Mouse (Mus musculus): ENCODE data around the gene Znrd1as. TPM values are rescaled to one million over a fixed set of nuclear protein-coding genes. Genes with fewer than 3 reads are reported as not detected.

Znrd1as gene
- polyA plus RNA-seq, 1 experiment: 0.85 TPM

DNA sequence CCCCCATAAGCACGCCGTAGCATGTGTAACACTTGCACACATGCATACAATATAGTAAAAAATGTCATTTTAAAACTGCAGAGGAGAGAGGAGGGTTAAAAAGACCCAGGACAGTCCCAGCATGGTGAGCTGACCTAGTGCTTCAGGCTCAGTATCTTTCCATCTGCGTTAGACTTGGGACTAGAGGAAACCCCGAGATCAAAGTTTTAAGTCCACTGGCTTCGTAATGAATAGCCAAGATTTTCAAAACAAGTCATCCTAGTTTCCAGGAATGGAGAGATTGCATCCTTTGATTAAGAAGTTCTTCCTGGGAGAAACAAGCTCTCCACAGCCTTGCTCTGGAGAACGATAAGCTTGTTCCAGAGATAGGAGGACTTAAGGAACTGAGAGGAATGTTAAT lies 49.8 kb downstream of the Znrd1as start:
- peaks cover 21% of the 10 kb centered on the region for H3K4me1 ChIP-seq
- H3K36me3 ChIP-seq (replicated peaks; ENCODE audit: low read length): peaks cover 7% of the 10 kb centered on the region
- peaks cover 18% of the 10 kb centered on the region for H3K27me3 ChIP-seq (replicated peaks)
- TF ChIP-seq GATA1 (IDR thresholded peaks at IDR 0.05; ENCODE audit: borderline replicate concordance, low read length): no peak
- TF ChIP-seq FLI1 (IDR thresholded peaks at IDR 0.05; ENCODE audit: low read length): no peak
- H3K4me3 ChIP-seq (replicated peaks): no peak overlapping the region
- no peaks in the 10 kb centered on the region for H3K9me3 ChIP-seq

DNA sequence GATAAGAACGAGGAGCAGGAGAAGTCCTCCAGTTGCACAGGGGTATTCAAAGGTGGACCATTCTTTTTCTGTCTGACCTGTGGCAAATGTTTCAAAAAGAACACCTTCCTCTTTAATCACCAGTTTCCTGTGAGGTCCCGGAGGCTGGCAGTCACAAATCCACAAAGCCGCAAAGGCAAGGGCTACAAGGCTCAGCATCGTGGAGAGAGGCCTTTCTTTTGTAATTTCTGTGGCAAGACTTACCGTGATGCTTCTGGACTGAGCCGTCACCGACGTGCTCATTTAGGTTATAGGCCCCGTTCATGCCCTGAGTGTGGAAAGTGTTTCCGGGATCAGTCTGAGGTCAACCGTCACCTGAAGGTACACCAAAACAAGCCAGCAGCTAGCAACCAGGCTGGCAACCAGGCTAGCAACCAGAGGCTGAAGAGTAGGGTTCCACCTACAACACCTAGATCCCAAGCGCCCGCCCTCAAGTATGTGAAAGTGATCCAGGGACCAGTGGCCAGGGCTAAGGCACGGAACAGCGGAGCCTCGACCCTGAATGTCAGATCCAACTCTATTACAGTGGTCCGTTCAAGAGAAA lies 51.2 kb downstream of the Znrd1as start:
- no peak for TF ChIP-seq FLI1 (IDR thresholded peaks at IDR 0.05; ENCODE audit: low read length)
- no peak for TF ChIP-seq GATA1 (IDR thresholded peaks at IDR 0.05; ENCODE audit: borderline replicate concordance, low read length)
- no peaks in the 10 kb centered on the region for H3K9me3 ChIP-seq
- no peak overlapping the region for H3K4me3 ChIP-seq (replicated peaks)
- peaks cover 7% of the 10 kb centered on the region for H3K36me3 ChIP-seq (replicated peaks; ENCODE audit: low read length)
- H3K4me1 ChIP-seq: peaks cover 19% of the 10 kb centered on the region
- H3K27me3 ChIP-seq (replicated peaks): peaks cover 10% of the 10 kb centered on the region

DNA sequence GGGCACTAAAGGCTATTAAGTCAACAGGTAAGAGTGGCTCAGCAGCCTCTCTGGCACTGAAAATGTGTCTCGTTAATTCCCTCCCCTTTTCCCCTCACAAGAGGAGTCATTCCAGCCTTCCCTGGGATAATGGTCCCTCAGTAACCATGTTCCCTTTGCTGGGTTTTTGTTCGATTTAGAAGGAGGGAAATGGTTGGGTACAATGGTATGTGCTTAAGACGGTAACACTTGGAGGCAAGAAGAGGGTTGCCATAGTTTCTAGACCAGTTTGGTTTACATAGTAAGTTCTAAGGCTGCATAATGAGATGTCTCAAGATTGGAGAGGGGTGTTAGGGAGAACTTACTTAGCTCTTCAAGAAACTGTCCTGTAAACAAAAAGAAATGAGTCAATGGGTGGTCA lies 53.3 kb downstream of the Znrd1as start:
- no peaks in the 10 kb centered on the region for H3K9me3 ChIP-seq
- H3K36me3 ChIP-seq (replicated peaks; ENCODE audit: low read length): peaks cover 7% of the 10 kb centered on the region
- H3K27me3 ChIP-seq (replicated peaks): peaks cover 8% of the 10 kb centered on the region
- TF ChIP-seq GATA1 (IDR thresholded peaks at IDR 0.05; ENCODE audit: borderline replicate concordance, low read length): no peak
- no peak for TF ChIP-seq FLI1 (IDR thresholded peaks at IDR 0.05; ENCODE audit: low read length)
- no peak overlapping the region for H3K4me3 ChIP-seq (replicated peaks)
- H3K4me1 ChIP-seq: peaks cover 26% of the 10 kb centered on the region

DNA sequence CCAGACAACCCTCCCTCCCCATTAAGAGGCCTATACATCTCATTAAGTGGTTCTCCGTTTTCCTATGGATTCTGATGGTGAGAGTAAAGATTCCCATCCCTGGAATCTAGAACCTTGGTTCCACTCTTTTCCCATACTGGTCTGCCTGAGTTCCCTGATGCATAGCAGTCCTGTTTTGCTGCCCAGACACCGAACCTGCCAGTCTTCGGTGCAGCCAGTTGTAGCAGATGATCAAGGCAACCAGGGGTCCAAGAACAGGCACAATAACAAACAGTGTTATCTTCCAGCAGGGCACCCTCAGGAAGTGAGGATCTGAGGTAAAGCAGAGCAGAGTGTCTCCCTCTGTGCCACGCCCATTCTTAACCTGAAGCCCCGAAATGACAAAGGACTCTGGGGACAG lies 53.7 kb downstream of the Znrd1as start:
- Histone ChIP-seq H3K9me3 (no peaks in the 10 kb centered on the region), H3K4me3 (replicated peaks) (no peak overlapping the region), H3K36me3 (replicated peaks; ENCODE audit: low read length) (peaks cover 7% of the 10 kb centered on the region), H3K27me3 (replicated peaks) (peaks cover 8% of the 10 kb centered on the region), H3K4me1 (peaks cover 30% of the 10 kb centered on the region)
- TF ChIP-seq GATA1 (IDR thresholded peaks at IDR 0.05; ENCODE audit: borderline replicate concordance, low read length) (no peak), FLI1 (IDR thresholded peaks at IDR 0.05; ENCODE audit: low read length) (no peak)

Other genes with a start within 250 kb of the Znrd1as start
- not detected in 2 replicates for gene H2-M10.5, start 185.7 kb upstream of the Znrd1as start, polyA plus RNA-seq (2012; ENCODE audit: insufficient read depth, low replicate concordance)
- not detected in 2 replicates for gene H2-M10.6, start 146.4 kb upstream of the Znrd1as start, polyA plus RNA-seq (2012; ENCODE audit: insufficient read depth, low replicate concordance)
- gene Trim26, start 121.5 kb upstream of the Znrd1as start, polyA plus RNA-seq (2012; ENCODE audit: insufficient read depth, low replicate concordance): 2.1 and 17.7 TPM in 2 replicates
- gene Trim15, start 91.4 kb upstream of the Znrd1as start, polyA plus RNA-seq (2012; ENCODE audit: insufficient read depth, low replicate concordance): not detected in 2 replicates
- gene Trim10, start 89.0 kb upstream of the Znrd1as start, polyA plus RNA-seq (2012; ENCODE audit: insufficient read depth, low replicate concordance): 0.27 TPM in 1 of 2 replicates, not detected in the other
- not detected in 2 replicates for gene Trim40, start 68.5 kb upstream of the Znrd1as start, polyA plus RNA-seq (2012; ENCODE audit: insufficient read depth, low replicate concordance)
- gene Trim31, start 60.5 kb upstream of the Znrd1as start, polyA plus RNA-seq (2012; ENCODE audit: insufficient read depth, low replicate concordance): not detected in 2 replicates
- not detected in 2 replicates for gene Rnf39, start 15.7 kb upstream of the Znrd1as start, polyA plus RNA-seq (2012; ENCODE audit: insufficient read depth, low replicate concordance)
- 504 and 1,093 TPM in 2 replicates for gene Ppp1r11, start 6.9 kb upstream of the Znrd1as start, polyA plus RNA-seq (2012; ENCODE audit: insufficient read depth, low replicate concordance)
- 2.1 and 2.6 TPM in 2 replicates for gene Znrd1, start within 50 bp of the Znrd1as start, polyA plus RNA-seq (2012; ENCODE audit: insufficient read depth, low replicate concordance)
- gene 2410137M14Rik, start 22.6 kb downstream of the Znrd1as start, polyA plus RNA-seq (2012; ENCODE audit: insufficient read depth, low replicate concordance): not detected in 2 replicates
- not detected in 2 replicates for gene H2-M5, start 30.9 kb downstream of the Znrd1as start, polyA plus RNA-seq (2012; ENCODE audit: insufficient read depth, low replicate concordance)
- gene Zfp57, start 42.6 kb downstream of the Znrd1as start, polyA plus RNA-seq (2012; ENCODE audit: insufficient read depth, low replicate concordance): 3.5 TPM in 1 of 2 replicates, not detected in the other
- gene Mog, start 64.8 kb downstream of the Znrd1as start, polyA plus RNA-seq (2012; ENCODE audit: insufficient read depth, low replicate concordance): not detected in 2 replicates
- 1.6 and 1.7 TPM in 2 replicates for gene Gabbr1, start 87.4 kb downstream of the Znrd1as start, polyA plus RNA-seq (2012; ENCODE audit: insufficient read depth, low replicate concordance)
- not detected in 2 replicates for gene Olfr90, start 129.9 kb downstream of the Znrd1as start, polyA plus RNA-seq (2012; ENCODE audit: insufficient read depth, low replicate concordance)
- gene Olfr91, start 139.7 kb downstream of the Znrd1as start, polyA plus RNA-seq (2012; ENCODE audit: insufficient read depth, low replicate concordance): not detected in 2 replicates
- gene Olfr92, start 161.5 kb downstream of the Znrd1as start, polyA plus RNA-seq (2012; ENCODE audit: insufficient read depth, low replicate concordance): not detected in 2 replicates
- gene Olfr93, start 202.9 kb downstream of the Znrd1as start, polyA plus RNA-seq (2012; ENCODE audit: insufficient read depth, low replicate concordance): not detected in 2 replicates
- not detected in 2 replicates for gene Ubd, start 235.3 kb downstream of the Znrd1as start, polyA plus RNA-seq (2012; ENCODE audit: insufficient read depth, low replicate concordance)
- gene Olfr94, start 242.4 kb downstream of the Znrd1as start, polyA plus RNA-seq (2012; ENCODE audit: insufficient read depth, low replicate concordance): not detected in 2 replicates